Comparison of ENCODE assay signal across 21 mouse cellular contexts in genomic region chr6:43373206-43373605, GRCm38 (mm10).
A peak's percentile ranks its signal among the peaks of the same experiment; 100 is the strongest.
DNase-seq lines count a peak whose midpoint lies in the region; ATAC-seq and TF ChIP-seq lines count a peak whose summit lies in the region.
"Had no signal": no experiment of that assay in that cellular context is flagged by ENCODE, and none has a peak within 500 bp of the region (broad histone marks: within the 10 kb centered on the region; RNA-seq: fewer than 3 reads in every experiment).

No protein-coding gene starts in this region.

- H3K4me3 ChIP-seq in midbrain, embryonic 11.5 days (ENCODE audit: low read depth, low read length): no peak overlapping the region
- H3K4me3 ChIP-seq in midbrain, embryonic 14.5 days (replicated peaks; ENCODE audit: low read depth, low read length): no peak overlapping the region
- no peak overlapping the region for H3K4me3 ChIP-seq in cerebellum, adult 2 months (replicated peaks; ENCODE audit: insufficient read depth, low read depth, low read length)
- H3K4me3 ChIP-seq in hindbrain, embryonic 16.5 days (ENCODE audit: low read length): no peak overlapping the region
- H3K4me3 ChIP-seq: embryonic facial prominence, embryonic 13.5 days; forebrain, embryonic 12.5 days; heart, embryonic 10.5 days; hindbrain, embryonic 13.5 days; intestine, embryonic 15.5 days had no signal

- no peak overlapping the region for H3K9ac ChIP-seq in midbrain, embryonic 11.5 days (ENCODE audit: low read length)
- no peak overlapping the region for H3K9ac ChIP-seq in midbrain, embryonic 14.5 days (replicated peaks; ENCODE audit: low read length)
- no peak overlapping the region for H3K9ac ChIP-seq in hindbrain, embryonic 16.5 days (ENCODE audit: low read depth, low read length)
- H3K9ac ChIP-seq: embryonic facial prominence, embryonic 13.5 days; forebrain, embryonic 12.5 days; hindbrain, embryonic 13.5 days; intestine, embryonic 15.5 days had no signal

- no peaks in the 10 kb centered on the region for H3K9me3 ChIP-seq in midbrain, embryonic 11.5 days (ENCODE audit: control insufficient read depth, low read length)
- no peaks in the 10 kb centered on the region for H3K9me3 ChIP-seq in midbrain, embryonic 14.5 days (ENCODE audit: control insufficient read depth, low read length)
- no peaks in the 10 kb centered on the region for H3K9me3 ChIP-seq in hindbrain, embryonic 16.5 days (ENCODE audit: control insufficient read depth, low read length)
- H3K9me3 ChIP-seq: embryonic facial prominence, embryonic 13.5 days; forebrain, embryonic 12.5 days; heart, embryonic 10.5 days; hindbrain, embryonic 13.5 days; intestine, embryonic 15.5 days had no signal

- H3K27ac ChIP-seq in midbrain, embryonic 11.5 days (ENCODE audit: low read depth, low read length): no peak overlapping the region
- no peak overlapping the region for H3K27ac ChIP-seq in midbrain, embryonic 14.5 days (replicated peaks; ENCODE audit: low read depth, low read length)
- H3K27ac ChIP-seq in cerebellum, adult 2 months (ENCODE audit: insufficient read depth, low read length): no peak overlapping the region
- H3K27ac ChIP-seq in hindbrain, embryonic 16.5 days (ENCODE audit: low read depth, low read length): no peak overlapping the region
- H3K27ac ChIP-seq: embryonic facial prominence, embryonic 13.5 days; forebrain, embryonic 12.5 days; heart, embryonic 10.5 days; hindbrain, embryonic 13.5 days; intestine, embryonic 15.5 days had no signal

- no peak overlapping the region for H3K4me2 ChIP-seq in midbrain, embryonic 11.5 days
- H3K4me2 ChIP-seq in midbrain, embryonic 14.5 days (ENCODE audit: low read length): no peak overlapping the region
- H3K4me2 ChIP-seq in hindbrain, embryonic 16.5 days (ENCODE audit: low read length): no peak overlapping the region
- H3K4me2 ChIP-seq: embryonic facial prominence, embryonic 13.5 days; forebrain, embryonic 12.5 days; hindbrain, embryonic 13.5 days; intestine, embryonic 15.5 days had no signal

- H3K27me3 ChIP-seq in midbrain, embryonic 11.5 days (ENCODE audit: control insufficient read depth, insufficient read depth, low read length): no peaks in the 10 kb centered on the region
- H3K27me3 ChIP-seq in midbrain, embryonic 14.5 days (ENCODE audit: control insufficient read depth, insufficient read depth, low read length): no peaks in the 10 kb centered on the region
- no peaks in the 10 kb centered on the region for H3K27me3 ChIP-seq in cerebellum, adult 2 months (ENCODE audit: control insufficient read depth, insufficient read depth, low read length)
- H3K27me3 ChIP-seq in hindbrain, embryonic 16.5 days (replicated peaks; ENCODE audit: control insufficient read depth, insufficient read depth, low read length): no peaks in the 10 kb centered on the region
- H3K27me3 ChIP-seq: CH12.LX; embryonic facial prominence, embryonic 13.5 days; forebrain, embryonic 12.5 days; hindbrain, embryonic 13.5 days; intestine, embryonic 15.5 days; Patski had no signal

- no peak for ATAC-seq in midbrain, embryonic 11.5 days (ENCODE audit: low FRiP score)
- no peak for ATAC-seq in midbrain, embryonic 14.5 days (ENCODE audit: low FRiP score, low TSS enrichment)
- ATAC-seq in hindbrain, embryonic 16.5 days: no peak
- ATAC-seq: activated CD4-positive, CD25-positive, alpha-beta regulatory T cell, adult 4 months; forebrain, embryonic 16.5 days; intestine, embryonic 15.5 days; Patski had no signal

- 91% methylated on average over 5 of the region's 5 CpGs for WGBS in midbrain, embryonic 11.5 days
- WGBS in midbrain, embryonic 14.5 days: 93% methylated on average over 5 of the region's 5 CpGs
- 36% methylated on average over 5 of the region's 5 CpGs for whole genome bisulfite sequencing in cerebellum, adult 2 months
- 84% methylated on average over 5 of the region's 5 CpGs for WGBS in hindbrain, embryonic 16.5 days

- no peaks in the 10 kb centered on the region for H3K4me1 ChIP-seq in midbrain, embryonic 11.5 days (ENCODE audit: control insufficient read depth, insufficient read depth, low read length)
- no peaks in the 10 kb centered on the region for H3K4me1 ChIP-seq in midbrain, embryonic 14.5 days (ENCODE audit: control insufficient read depth, insufficient read depth, low read length)
- H3K4me1 ChIP-seq in cerebellum, adult 2 months (ENCODE audit: control insufficient read depth, insufficient read depth, low read length): peaks cover 10% of the 10 kb centered on the region; the same call in 1 of the 2 replicates
- no peaks in the 10 kb centered on the region for H3K4me1 ChIP-seq in hindbrain, embryonic 16.5 days (ENCODE audit: control insufficient read depth, insufficient read depth, low read depth, low read length)
- H3K4me1 ChIP-seq: embryonic facial prominence, embryonic 13.5 days; forebrain, embryonic 12.5 days; heart, embryonic 10.5 days; hindbrain, embryonic 13.5 days; intestine, embryonic 15.5 days had no signal

- peak; percentile 12 for DNase-seq in midbrain, embryonic 11.5 days (ENCODE audit: low spot score, missing footprints)
- DNase-seq in midbrain, embryonic 14.5 days: no peak
- peak; percentile 41 to 78 for DNase-seq in cerebellum, adult 2 months
- peak; percentile 51 to 62 for DNase-seq in cerebellum, postnatal 10 days
- DNase-seq in mesoderm, embryonic 11.5 days (ENCODE audit: low read depth, low spot score): peak; percentile 23
- DNase-seq in adrenal gland, adult 8-10 months: no peak
- DNase-seq: gastrocnemius, postnatal 10 days; heart, adult 18-20 months; heart, postnatal 10 days; heart, postnatal 4 days; kidney, adult 18-20 months had no signal

- TF ChIP-seq POLR2A in cerebellum, adult 2 months (IDR thresholded peaks at IDR 0.05; ENCODE audit: borderline replicate concordance, insufficient read depth, low read length): no peak

- TF ChIP-seq CTCF in cerebellum, adult 2 months (IDR thresholded peaks at IDR 0.05; ENCODE audit: borderline replicate concordance, insufficient read depth, low read depth, low read length): no peak

- no peaks in the 10 kb centered on the region for H3K36me3 ChIP-seq in midbrain, embryonic 11.5 days (ENCODE audit: control insufficient read depth, insufficient read depth, low read length)
- H3K36me3 ChIP-seq in midbrain, embryonic 14.5 days (ENCODE audit: control insufficient read depth, insufficient read depth, low read length): no peaks in the 10 kb centered on the region
- H3K36me3 ChIP-seq in hindbrain, embryonic 16.5 days (ENCODE audit: control insufficient read depth, insufficient read depth, low read length): no peaks in the 10 kb centered on the region
- H3K36me3 ChIP-seq: embryonic facial prominence, embryonic 13.5 days; forebrain, embryonic 12.5 days; heart, embryonic 10.5 days; hindbrain, embryonic 13.5 days; intestine, embryonic 15.5 days had no signal

Comparison
In these comparisons a context has a peak if more than half of its experiments do, and no peak if none do; other contexts are left out.
1. DNase-seq: peak in midbrain, embryonic 11.5 days (single experiment), cerebellum, adult 2 months (2 of 2), cerebellum, postnatal 10 days (2 of 2) and mesoderm, embryonic 11.5 days (single experiment); none in midbrain, embryonic 14.5 days (single experiment) and adrenal gland, adult 8-10 months (single experiment).